Comparison of ENCODE assay signal across 11 mouse cellular contexts in the genomic region with DNA sequence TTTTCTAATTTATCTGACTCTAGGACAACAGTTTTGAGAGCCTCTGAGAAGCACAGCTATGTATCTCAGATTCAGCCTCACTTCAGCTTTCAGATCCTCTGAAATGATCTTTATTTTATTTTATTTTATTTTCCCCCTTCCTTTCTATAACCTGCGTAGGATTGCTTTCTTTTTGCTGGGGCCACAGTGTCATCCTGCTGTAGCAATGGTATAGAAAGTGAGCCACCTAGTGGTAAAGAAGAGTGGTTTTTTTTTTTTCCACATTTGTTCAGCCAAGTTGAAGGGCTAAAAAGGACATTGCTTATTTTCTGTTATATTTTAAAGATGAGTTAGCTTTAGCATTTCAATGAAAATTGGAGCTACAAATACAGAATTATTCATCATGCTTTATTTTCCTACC.
DNase-seq lines count a peak whose midpoint lies in the region; ATAC-seq and TF ChIP-seq lines count a peak whose summit lies in the region.
"Had no signal": no experiment of that assay in that cellular context is flagged by ENCODE, and none has a peak within 500 bp of the region (broad histone marks: within the 10 kb centered on the region; RNA-seq: fewer than 3 reads in every experiment).

No protein-coding gene starts in this region.

- ATAC-seq in liver, embryonic 14.5 days (ENCODE audit: insufficient read depth) = no peak
- no peak for ATAC-seq in liver, embryonic 12.5 days

- H3K27ac ChIP-seq in liver, embryonic 14.5 days = no peak overlapping the region
- H3K27ac ChIP-seq in liver, embryonic 12.5 days = no peak overlapping the region

- H3K4me3 ChIP-seq in liver, embryonic 14.5 days (ENCODE audit: insufficient read depth in 1 of 2, low read depth in 2 of 2, low read length in 2 of 2) = no peak overlapping the region
- no peak overlapping the region for H3K4me3 ChIP-seq in liver, embryonic 12.5 days

- peak; percentile 5 to 11 for DNase-seq in cerebellum, postnatal 14 days
- DNase-seq in cerebellum, postnatal 4 days (ENCODE audit: low spot score in 2 of 2) = no peak
- DNase-seq in liver, embryonic 14.5 days (ENCODE audit: low read depth in 3 of 3, low spot score in 3 of 3) = no peak
- peak; percentile 56 for DNase-seq in brain, embryonic 14.5 days (ENCODE audit: low read depth)
- peak; percentile 12 for DNase-seq in mesoderm, embryonic 11.5 days (ENCODE audit: low read depth, low spot score)
- no peak for DNase-seq in left cerebral cortex, postnatal 4 days
- DNase-seq in heart, postnatal 36 days = no peak
- DNase-seq: adrenal gland, adult 8-10 months; gastrocnemius, postnatal 36 days; lung, adult 2 months had no signal

- peak; percentile 21; the same call in 1 of the 2 replicates for TF ChIP-seq CTCF in liver, embryonic 14.5 days (IDR thresholded peaks at IDR 0.05; ENCODE audit: low read depth)
- peak; percentile 52; the same call in 1 of the 2 replicates for TF ChIP-seq CTCF in brain, embryonic 14.5 days (IDR thresholded peaks at IDR 0.05; ENCODE audit: borderline replicate concordance, extremely low read depth, insufficient read depth, insufficient read length)

- no peaks in the 10 kb centered on the region for H3K36me3 ChIP-seq in liver, embryonic 14.5 days (replicated peaks; ENCODE audit: control insufficient read depth, insufficient read depth, low read depth)
- H3K36me3 ChIP-seq in liver, embryonic 12.5 days = no peaks in the 10 kb centered on the region

- H3K4me1 ChIP-seq in liver, embryonic 14.5 days (replicated peaks; ENCODE audit: control insufficient read depth in 2 of 2, insufficient read depth in 2 of 2, low read length in 1 of 2) = no peaks in the 10 kb centered on the region
- no peaks in the 10 kb centered on the region for H3K4me1 ChIP-seq in liver, embryonic 12.5 days

- H3K4me2 ChIP-seq in liver, embryonic 14.5 days (ENCODE audit: low read depth) = no peak overlapping the region
- H3K4me2 ChIP-seq in liver, embryonic 12.5 days = no peak overlapping the region

- no peaks in the 10 kb centered on the region for H3K9me3 ChIP-seq in liver, embryonic 14.5 days (ENCODE audit: control insufficient read depth, low read length)
- no peaks in the 10 kb centered on the region for H3K9me3 ChIP-seq in liver, embryonic 12.5 days (replicated peaks)

- WGBS in liver, embryonic 14.5 days (ENCODE audit: insufficient replicate concordance) = 43% methylated on average over 1 of the region's 1 CpGs
- whole genome bisulfite sequencing in liver, embryonic 12.5 days (ENCODE audit: insufficient replicate concordance) = 43% methylated on average over 1 of the region's 1 CpGs

- intact Hi-C loops in left cerebral cortex, postnatal 4 days (cut with DNase I) = loop anchor here (2.0 to 10.0 kb wide), 2 partner anchors 581 to 709 kb away; no protein-coding TSS in a partner anchor
- intact Hi-C loops in heart, postnatal 36 days (cut with DNase I) = no loop called here

- no peak overlapping the region for H3K9ac ChIP-seq in liver, embryonic 14.5 days (replicated peaks)
- H3K9ac ChIP-seq in liver, embryonic 12.5 days = no peak overlapping the region

- no peak for TF ChIP-seq EP300 in liver, embryonic 14.5 days (IDR thresholded peaks at IDR 0.05; ENCODE audit: low read depth)

- TF ChIP-seq POLR2A in brain, embryonic 14.5 days (IDR thresholded peaks at IDR 0.05; ENCODE audit: borderline replicate concordance, extremely low read depth, insufficient read depth, insufficient read length, poor library complexity, severe bottlenecking) = no peak

- no peaks in the 10 kb centered on the region for H3K27me3 ChIP-seq in liver, embryonic 14.5 days (ENCODE audit: control insufficient read depth, insufficient read depth, low read length)
- no peaks in the 10 kb centered on the region for H3K27me3 ChIP-seq in liver, embryonic 12.5 days (replicated peaks)

Comparison
In these comparisons a context has a peak if more than half of its experiments do, and no peak if none do; other contexts are left out.
1. DNase-seq: peak in cerebellum, postnatal 14 days (2 of 2), brain, embryonic 14.5 days (single experiment) and mesoderm, embryonic 11.5 days (single experiment); none in cerebellum, postnatal 4 days (0 of 2), liver, embryonic 14.5 days (0 of 3), left cerebral cortex, postnatal 4 days (single experiment) and heart, postnatal 36 days (0 of 2).